In the genomic region with DNA sequence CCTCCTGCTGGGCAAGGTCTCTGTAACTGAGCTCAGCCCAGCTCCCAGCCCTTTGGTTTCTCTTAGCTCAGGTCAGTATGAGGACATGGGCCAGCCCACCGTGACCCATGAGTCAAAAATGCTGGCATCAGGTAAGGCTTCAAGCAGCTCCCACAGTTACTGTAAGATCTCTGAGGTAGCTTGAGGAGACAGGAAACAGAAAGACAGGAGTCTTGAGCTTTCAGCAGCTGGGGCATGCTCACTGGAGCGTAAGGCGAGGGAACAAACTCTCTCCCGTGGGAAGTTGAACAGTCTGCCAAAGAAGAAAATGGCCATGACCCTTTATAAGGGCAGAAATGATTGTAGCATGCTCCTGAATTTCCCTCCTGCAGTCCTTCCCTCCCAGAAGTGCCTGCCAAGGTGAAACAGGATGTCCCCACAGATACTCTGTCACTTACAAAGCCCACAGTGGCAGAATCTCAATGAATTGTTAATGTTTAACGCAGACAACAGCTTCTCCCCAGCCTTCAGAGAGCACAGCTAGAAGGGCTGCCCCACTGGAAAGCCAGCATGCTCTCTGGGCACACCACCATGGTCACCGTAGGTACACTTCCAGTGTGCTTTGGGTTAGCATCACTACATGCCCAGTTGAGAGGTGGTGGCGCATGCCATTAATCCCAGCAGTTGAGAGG, we compare ENCODE assay signal across 11 mouse cellular contexts. TPM values are rescaled to one million over a fixed set of nuclear protein-coding genes. Genes with fewer than 3 reads are reported as not detected.
DNase-seq lines count a peak whose midpoint lies in the region; ATAC-seq and TF ChIP-seq lines count a peak whose summit lies in the region.
"Had no signal": no experiment of that assay in that cellular context is flagged by ENCODE, and none has a peak within 500 bp of the region (broad histone marks: within the 10 kb centered on the region; RNA-seq: fewer than 3 reads in every experiment).

No protein-coding gene starts in this region.

- H3K36me3 ChIP-seq in kidney, postnatal 0 days (ENCODE audit: insufficient read depth, low read length), result no peaks in the 10 kb centered on the region
- H3K36me3 ChIP-seq in stomach, embryonic 15.5 days, result no peaks in the 10 kb centered on the region
- H3K36me3 ChIP-seq in forebrain, embryonic 16.5 days (ENCODE audit: control insufficient read depth, insufficient read depth), result no peaks in the 10 kb centered on the region
- H3K36me3 ChIP-seq: heart, embryonic 13.5 days had no signal

- TF ChIP-seq CTCF in kidney, postnatal 0 days (IDR thresholded peaks at IDR 0.05; ENCODE audit: low read depth), result no peak

- no peaks in the 10 kb centered on the region for H3K9me3 ChIP-seq in kidney, postnatal 0 days (replicated peaks; ENCODE audit: low read length)
- H3K9me3 ChIP-seq in stomach, embryonic 15.5 days, result no peaks in the 10 kb centered on the region
- H3K9me3 ChIP-seq in forebrain, embryonic 16.5 days (ENCODE audit: control insufficient read depth, low read length), result no peaks in the 10 kb centered on the region
- H3K9me3 ChIP-seq: heart, embryonic 13.5 days had no signal

- H3K9ac ChIP-seq in kidney, postnatal 0 days (ENCODE audit: low read depth, low read length), result peak overlapping the region; percentile 9; the same call in 1 of the 2 replicates
- no peak overlapping the region for H3K9ac ChIP-seq in stomach, embryonic 15.5 days
- no peak overlapping the region for H3K9ac ChIP-seq in forebrain, embryonic 16.5 days (replicated peaks; ENCODE audit: low read depth, low read length)
- H3K9ac ChIP-seq: heart, embryonic 13.5 days had no signal

- peak overlapping the region; percentile 81 for H3K27ac ChIP-seq in kidney, postnatal 0 days
- peak overlapping the region; percentile 65 for H3K27ac ChIP-seq in stomach, embryonic 15.5 days
- no peak overlapping the region for H3K27ac ChIP-seq in forebrain, embryonic 16.5 days (ENCODE audit: low read length)
- H3K27ac ChIP-seq: gastrocnemius, adult 2 months; heart, embryonic 13.5 days had no signal

- no peak overlapping the region for H3K4me2 ChIP-seq in kidney, postnatal 0 days (ENCODE audit: low read length)
- H3K4me2 ChIP-seq in stomach, embryonic 15.5 days, result no peak overlapping the region
- H3K4me2 ChIP-seq in forebrain, embryonic 16.5 days (ENCODE audit: low read length), result no peak overlapping the region
- H3K4me2 ChIP-seq: heart, embryonic 13.5 days had no signal

- peak; percentile 63 to 84 for DNase-seq in adrenal gland, adult (ENCODE audit: inconsistent age in 2 of 2, low spot score in 1 of 2)
- no peak for DNase-seq in adrenal gland, postnatal 4 days (ENCODE audit: low spot score in 2 of 2)
- peak; percentile 42 for DNase-seq in ovary, adult 18-20 months (ENCODE audit: low spot score)
- DNase-seq in ovary, postnatal 10 days (ENCODE audit: low spot score), result no peak
- no peak for DNase-seq in kidney, postnatal 0 days (ENCODE audit: low spot score)
- no peak for DNase-seq in cerebellum, postnatal 14 days
- DNase-seq: gastrocnemius, adult 2 months; right cerebral cortex, postnatal 4 days had no signal

- H3K4me3 ChIP-seq in kidney, postnatal 0 days (replicated peaks; ENCODE audit: low read depth, low read length), result no peak overlapping the region
- H3K4me3 ChIP-seq in stomach, embryonic 15.5 days (replicated peaks), result no peak overlapping the region
- no peak overlapping the region for H3K4me3 ChIP-seq in forebrain, embryonic 16.5 days (replicated peaks; ENCODE audit: low read length)
- H3K4me3 ChIP-seq: gastrocnemius, adult 2 months; heart, embryonic 13.5 days had no signal

- H3K27me3 ChIP-seq in kidney, postnatal 0 days (ENCODE audit: insufficient read depth, low read length), result no peaks in the 10 kb centered on the region
- H3K27me3 ChIP-seq in stomach, embryonic 15.5 days (replicated peaks), result no peaks in the 10 kb centered on the region
- H3K27me3 ChIP-seq in forebrain, embryonic 16.5 days (replicated peaks; ENCODE audit: control insufficient read depth, insufficient read depth, low read length), result no peaks in the 10 kb centered on the region
- H3K27me3 ChIP-seq: heart, embryonic 13.5 days had no signal

- WGBS in kidney, postnatal 0 days, result 40% methylated on average over 7 of the region's 7 CpGs
- WGBS in stomach, embryonic 15.5 days, result 43% methylated on average over 7 of the region's 7 CpGs
- WGBS in forebrain, embryonic 16.5 days, result 65% methylated on average over 7 of the region's 7 CpGs

- H3K4me1 ChIP-seq in kidney, postnatal 0 days (replicated peaks; ENCODE audit: insufficient read depth, low read length), result peaks cover 22% of the 10 kb centered on the region
- H3K4me1 ChIP-seq in stomach, embryonic 15.5 days, result peaks cover 5% of the 10 kb centered on the region
- no peaks in the 10 kb centered on the region for H3K4me1 ChIP-seq in forebrain, embryonic 16.5 days (replicated peaks; ENCODE audit: control insufficient read depth, insufficient read depth, low read length)

- no peak for ATAC-seq in kidney, postnatal 0 days (replicated peaks; ENCODE audit: low FRiP score, low read depth)
- no peak; the same call in 1 of the 2 replicates for ATAC-seq in stomach, embryonic 15.5 days (ENCODE audit: insufficient read depth, low FRiP score, low read depth)
- no peak for ATAC-seq in forebrain, embryonic 16.5 days

RNA-seq across cellular contexts. Expression of gene B4galt5, which starts 31.8 kb away (rescaled TPM):
- 100 to 1,000 TPM in 1 of 2 experiments, 10 to 100 TPM in 1; 86.1 to 102 TPM for total RNA-seq in adrenal gland, postnatal 4 days (2021)
- polyA plus RNA-seq in kidney, postnatal 0 days (2015; fragmentation: Nextera tagmentation; extraction: Ambion mirVana), result 19.5 and 22.6 TPM in 2 replicates
- 16.7 and 17.0 TPM in 2 replicates for polyA plus RNA-seq in stomach, embryonic 15.5 days (2015; fragmentation: Nextera tagmentation; extraction: Ambion mirVana)
- 9.9 and 12.5 TPM in 2 replicates for polyA plus RNA-seq in forebrain, embryonic 16.5 days (2015; fragmentation: Nextera tagmentation; extraction: Ambion mirVana)

RNA-seq across cellular contexts. Expression of gene Slc9a8, which starts 40.8 kb away (rescaled TPM):
- 10 to 100 TPM; 60.0 to 63.9 TPM for total RNA-seq in adrenal gland, postnatal 4 days (2021)
- 14.2 and 15.5 TPM in 2 replicates for polyA plus RNA-seq in kidney, postnatal 0 days (2015; fragmentation: Nextera tagmentation; extraction: Ambion mirVana)
- 20.5 and 25.0 TPM in 2 replicates for polyA plus RNA-seq in stomach, embryonic 15.5 days (2015; fragmentation: Nextera tagmentation; extraction: Ambion mirVana)
- polyA plus RNA-seq in forebrain, embryonic 16.5 days (2015; fragmentation: Nextera tagmentation; extraction: Ambion mirVana), result 21.1 and 24.0 TPM in 2 replicates

Comparison
In these comparisons a context has a peak if more than half of its experiments do, and no peak if none do; other contexts are left out.
1. DNase-seq: peak in adrenal gland, adult (2 of 2) and ovary, adult 18-20 months (single experiment); none in adrenal gland, postnatal 4 days (0 of 2), ovary, postnatal 10 days (single experiment), kidney, postnatal 0 days (single experiment) and cerebellum, postnatal 14 days (0 of 2).